Mouse (Mus musculus) neural tube, embryonic 11.5 days (tissue): Measurements from ENCODE around the gene Pltp. TPM values are rescaled to one million over a fixed set of nuclear protein-coding genes. Genes with fewer than 3 reads are reported as not detected.

Source experiments
- ATAC-seq: fragments of 200-750 bp; cut with Nextera tagmentation; 2 replicates; pipeline ENCODE4 v1.8.0; 2017; ENCODE audit warnings: moderate number of reproducible peaks, mild to moderate bottlenecking, moderate TSS enrichment, moderate library complexity; ENCODE audit not compliant: insufficient read depth, low FRiP score, low TSS enrichment
- DNase-seq: peaks from one replicate; pipeline ENCODE4 v3.0.0-alpha.2; 2015; ENCODE audit warnings: low spot score
- H3K27ac ChIP-seq: fragments of 300-500 bp; sonication (generic); 2 replicates; pipeline ENCODE4 v1.5.1; 2014; ENCODE audit warnings: low read depth, mild to moderate bottlenecking, low read length
- H3K27me3 ChIP-seq: fragments of 300-500 bp; sonication (generic); 2 replicates; pipeline ENCODE4 v1.6.1; 2014; ENCODE audit warnings: mild to moderate bottlenecking, low read length, mixed read lengths; ENCODE audit not compliant: control insufficient read depth, insufficient read depth
- H3K36me3 ChIP-seq: fragments of 300-500 bp; sonication (generic); 2 replicates; pipeline ENCODE4 v1.6.1; 2014; ENCODE audit warnings: mild to moderate bottlenecking, low read length, moderate library complexity, mixed read lengths; ENCODE audit not compliant: control insufficient read depth, insufficient read depth
- H3K4me1 ChIP-seq: fragments of 300-500 bp; sonication (generic); 2 replicates; pipeline ENCODE4 v1.6.1; 2014; ENCODE audit warnings: low read length, mixed read lengths; ENCODE audit not compliant: control insufficient read depth, insufficient read depth
- H3K4me2 ChIP-seq: fragments of 300-500 bp; sonication (generic); 2 replicates; pipeline ENCODE4 v1.6.1; 2014; ENCODE audit warnings: low read depth, mild to moderate bottlenecking, moderate library complexity
- H3K4me3 ChIP-seq: fragments of 300-500 bp; sonication (generic); 2 replicates; pipeline ENCODE4 v1.5.1; 2014; ENCODE audit warnings: low read depth, low read length
- H3K9ac ChIP-seq: fragments of 300-500 bp; sonication (generic); 2 replicates; pipeline ENCODE4 v1.6.1; 2014; ENCODE audit warnings: mild to moderate bottlenecking, low read length
- H3K9me3 ChIP-seq: fragments of 300-500 bp; sonication (generic); 2 replicates; pipeline ENCODE4 v1.6.1; 2016; ENCODE audit warnings: low read length; ENCODE audit not compliant: control insufficient read depth
- WGBS: fragments of 180-500 bp; shearing (Covaris S2); extraction: QIAGEN DNeasy Blood & Tissue Kit; methylation state at CpG from one replicate; pipeline ENCODE4 v1.1.7; 2014; 5-methylcytosine and 5-hydroxymethylcytosine counted together
- polyA plus RNA-seq: library from polyadenylated mRNA; unstranded; fragments of >200 nt; fragmentation: Nextera tagmentation; extraction: Ambion mirVana; gene quantifications from 2 replicates; pipeline ENCODE4 v1.2.1, GENCODE M21; 2014

Pltp gene
- polyA plus RNA-seq, 1 experiment from 2014 or later = 58.4 TPM

DNA sequence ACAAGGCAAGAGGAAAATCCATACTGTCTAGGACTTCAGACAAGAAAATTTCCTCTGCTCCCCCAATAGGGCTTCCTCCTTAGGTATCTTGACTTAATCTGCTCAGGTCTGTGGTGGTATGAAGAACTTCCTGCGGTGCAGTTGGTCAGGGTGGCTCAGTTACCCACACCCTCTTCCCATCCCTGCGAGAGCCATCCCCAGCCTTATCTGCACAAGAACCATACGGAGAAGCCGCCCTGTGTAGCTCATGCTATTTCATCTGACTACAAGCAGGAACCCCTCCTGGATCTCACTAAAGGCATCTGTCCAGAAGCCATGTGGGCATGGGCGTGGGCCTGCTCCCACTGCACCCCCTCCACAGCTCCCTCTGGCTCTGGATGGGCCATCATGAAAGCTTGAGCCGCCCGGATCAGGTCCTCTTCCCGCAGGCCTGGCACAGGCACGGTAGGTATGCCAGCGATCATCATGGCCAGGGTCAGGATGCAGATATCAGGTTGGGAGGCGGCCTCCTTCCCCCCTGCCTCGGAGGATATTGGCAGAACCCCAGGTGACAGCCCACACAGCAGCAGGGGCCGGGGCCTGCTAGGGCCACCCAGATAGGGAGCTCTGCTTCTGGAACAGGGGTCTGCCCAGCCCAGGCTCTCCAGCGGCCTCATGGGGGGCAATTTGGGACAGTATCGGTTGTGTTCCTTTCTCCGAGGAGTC, 30.2 kb downstream of the Pltp start:
- Histone ChIP-seq H3K27ac (no peak overlapping the region), H3K27me3 (no peaks in the 10 kb centered on the region), H3K9me3 (no peaks in the 10 kb centered on the region), H3K9ac (no peak overlapping the region), H3K36me3 (peaks cover 4% of the 10 kb centered on the region), H3K4me1 (peaks cover 2% of the 10 kb centered on the region; the same call in 1 of the 2 replicates), H3K4me2 (no peak overlapping the region), H3K4me3 (no peak overlapping the region)
- 90% methylated on average over 16 of the region's 16 CpGs for WGBS
- DNase-seq (no peak), ATAC-seq (no peak)

DNA sequence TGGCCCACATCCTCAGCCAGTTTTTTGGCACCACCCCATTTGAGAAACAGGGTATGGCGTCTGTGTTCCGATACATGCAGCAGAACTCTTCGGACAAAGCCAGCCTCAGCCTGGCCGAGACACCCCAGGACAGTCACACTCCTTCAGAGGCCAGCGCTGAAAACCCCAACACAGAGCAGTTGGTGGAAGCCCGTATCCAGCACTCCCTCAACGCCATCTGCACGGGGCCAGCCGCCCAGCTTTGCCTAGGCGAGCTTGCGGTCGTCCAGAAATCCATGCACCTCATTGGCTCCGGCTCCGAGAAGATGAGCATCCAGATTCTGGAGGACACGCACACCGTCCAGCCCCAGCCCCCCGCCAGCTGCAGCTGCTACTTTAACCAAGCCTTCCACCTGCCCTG, 32.0 kb downstream of the Pltp start:
- Histone ChIP-seq H3K4me2 (no peak overlapping the region), H3K4me1 (peaks cover 5% of the 10 kb centered on the region; the same call in 1 of the 2 replicates), H3K9me3 (no peaks in the 10 kb centered on the region), H3K27me3 (no peaks in the 10 kb centered on the region), H3K9ac (no peak overlapping the region), H3K36me3 (peaks cover 6% of the 10 kb centered on the region), H3K4me3 (no peak overlapping the region), H3K27ac (no peak overlapping the region)
- ATAC-seq (no peak), DNase-seq (no peak)
- WGBS = 95% methylated on average over 17 of the region's 17 CpGs

DNA sequence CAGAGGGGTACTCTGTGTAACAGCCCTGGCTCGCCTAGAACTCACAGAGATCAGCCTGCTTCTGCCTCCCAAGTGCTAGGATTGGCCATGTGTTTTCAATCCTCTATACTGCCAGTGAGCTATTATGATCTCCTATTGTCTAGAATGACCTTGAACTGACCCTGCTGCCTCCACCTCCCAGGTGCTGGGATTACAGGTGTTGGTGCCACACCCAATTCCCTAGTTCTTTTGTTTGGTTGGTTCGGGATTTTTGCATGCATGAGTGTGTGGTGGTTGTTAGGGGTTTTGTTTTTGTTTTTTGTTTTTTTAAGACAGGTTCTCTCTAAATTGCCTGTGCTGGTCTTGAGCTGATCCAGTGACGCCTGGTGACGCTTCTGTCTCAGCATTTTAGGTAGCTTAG, 33.5 kb downstream of the Pltp start:
- H3K4me2 ChIP-seq = peak overlapping the region; percentile 70; the same call in 1 of the 2 replicates
- peaks cover 6% of the 10 kb centered on the region for H3K36me3 ChIP-seq
- H3K4me3 ChIP-seq = no peak overlapping the region
- 86% methylated on average over 4 of the region's 4 CpGs for WGBS
- no peak for ATAC-seq
- no peak for DNase-seq
- no peaks in the 10 kb centered on the region for H3K9me3 ChIP-seq
- H3K27ac ChIP-seq = no peak overlapping the region
- peaks cover 5% of the 10 kb centered on the region; the same call in 1 of the 2 replicates for H3K4me1 ChIP-seq
- H3K9ac ChIP-seq = no peak overlapping the region
- H3K27me3 ChIP-seq = no peaks in the 10 kb centered on the region

DNA sequence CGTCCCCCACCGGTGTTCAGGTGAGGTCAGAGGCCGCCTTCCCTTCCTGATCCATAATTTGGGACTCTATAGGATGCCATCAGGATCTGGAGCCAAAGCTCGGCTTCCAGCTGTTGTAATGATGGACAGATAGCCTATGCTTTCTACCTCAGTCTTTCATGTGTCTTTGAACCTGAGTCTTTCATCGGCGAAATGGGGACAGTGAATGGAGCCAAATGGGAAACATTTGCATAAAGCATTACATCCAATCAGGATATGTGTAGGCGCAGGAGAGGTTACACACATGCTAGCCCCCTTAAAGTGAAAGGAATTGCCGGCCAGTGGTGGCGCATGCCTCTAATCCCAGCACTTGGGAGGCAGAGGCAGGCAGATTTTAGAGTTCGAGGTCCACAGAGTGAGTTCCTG, 34.3 kb downstream of the Pltp start:
- Histone ChIP-seq H3K4me3 (peak overlapping the region; percentile 74), H3K9ac (peak overlapping the region; percentile 70), H3K36me3 (peaks cover 6% of the 10 kb centered on the region), H3K4me2 (peak overlapping the region; percentile 70), H3K9me3 (no peaks in the 10 kb centered on the region), H3K4me1 (peaks cover 5% of the 10 kb centered on the region; the same call in 1 of the 2 replicates), H3K27ac (peak overlapping the region; percentile 70), H3K27me3 (no peaks in the 10 kb centered on the region)
- 3% methylated on average over 10 of the region's 10 CpGs for WGBS
- ATAC-seq = peak; percentile 64
- DNase-seq = no peak

- H3K27me3 ChIP-seq = no peaks in the 10 kb centered on the region
- H3K36me3 ChIP-seq = peaks cover 6% of the 10 kb centered on the region
- H3K9me3 ChIP-seq = no peaks in the 10 kb centered on the region
- peak within 1 kb of the TSS; percentile 70 for H3K27ac ChIP-seq
- peak within 1 kb of the TSS; percentile 70 for H3K4me2 ChIP-seq
- H3K9ac ChIP-seq = peak within 1 kb of the TSS; percentile 70
- peak within 1 kb of the TSS; percentile 74 for H3K4me3 ChIP-seq
- H3K4me1 ChIP-seq = peaks cover 5% of the 10 kb centered on the region; the same call in 1 of the 2 replicates
- ATAC-seq = peak; percentile 99
- DNase-seq = peak; percentile 99
- WGBS = 1% methylated on average over 32 of the region's 32 CpGs
Observed at GRCm38 (mm10) chr2:164822636-164823165, 34.8 kb downstream of the Pltp start, which contains the start of gene Zswim1. Zswim1 (plus strand) TSS chr2:164822686.

- ATAC-seq (no peak), DNase-seq (no peak)
- H3K27ac ChIP-seq = no peak overlapping the region
- WGBS = 88% methylated on average over 6 of the region's 6 CpGs
- no peak overlapping the region for H3K4me3 ChIP-seq
- H3K27me3 ChIP-seq = no peaks in the 10 kb centered on the region
- H3K4me1 ChIP-seq = peaks cover 5% of the 10 kb centered on the region; the same call in 1 of the 2 replicates
- no peak overlapping the region for H3K4me2 ChIP-seq
- H3K9ac ChIP-seq = no peak overlapping the region
- peaks cover 6% of the 10 kb centered on the region for H3K36me3 ChIP-seq
- H3K9me3 ChIP-seq = no peaks in the 10 kb centered on the region
Observed at GRCm38 (mm10) chr2:164821060-164821459, 36.5 kb downstream of the Pltp start.

- WGBS = 61% methylated on average over 5 of the region's 5 CpGs
- ATAC-seq (no peak), DNase-seq (peak; percentile 34)
- Histone ChIP-seq H3K36me3 (peaks cover 3% of the 10 kb centered on the region), H3K27ac (no peak overlapping the region), H3K4me3 (no peak overlapping the region), H3K9ac (no peak overlapping the region), H3K9me3 (no peaks in the 10 kb centered on the region), H3K27me3 (no peaks in the 10 kb centered on the region), H3K4me1 (peaks cover 5% of the 10 kb centered on the region; the same call in 1 of the 2 replicates), H3K4me2 (no peak overlapping the region)
Observed at GRCm38 (mm10) chr2:164817703-164818102, 39.8 kb downstream of the Pltp start.

GRCm38 (mm10) chr2:164817206-164817605, 40.3 kb downstream of the Pltp start:
- DNase-seq (no peak), ATAC-seq (no peak)
- Histone ChIP-seq H3K36me3 (peaks cover 3% of the 10 kb centered on the region), H3K4me3 (no peak overlapping the region), H3K4me1 (peaks cover 2% of the 10 kb centered on the region; the same call in 1 of the 2 replicates), H3K4me2 (no peak overlapping the region), H3K9me3 (no peaks in the 10 kb centered on the region), H3K27me3 (no peaks in the 10 kb centered on the region), H3K27ac (no peak overlapping the region), H3K9ac (no peak overlapping the region)
- WGBS = 88% methylated on average over 6 of the region's 6 CpGs

DNA sequence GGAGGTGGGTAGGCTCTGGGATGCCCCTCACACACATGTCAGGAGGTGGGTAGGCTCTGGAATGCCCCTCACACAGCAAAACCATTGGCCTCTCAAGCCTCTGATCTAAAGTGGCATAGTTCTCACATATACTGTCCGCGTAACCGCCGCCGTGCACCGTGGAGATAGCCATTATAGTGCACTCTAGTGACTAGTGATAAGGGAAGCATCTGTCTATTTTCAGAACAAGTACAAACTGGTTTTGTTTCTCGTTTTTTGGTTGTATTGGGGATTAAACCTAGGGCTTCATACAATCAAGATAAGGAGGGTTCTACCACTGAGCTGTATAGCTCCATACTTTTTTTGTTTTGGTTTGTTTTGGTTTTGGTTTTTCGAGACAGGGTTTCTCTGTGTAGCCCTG, 41.7 kb downstream of the Pltp start:
- 94% methylated on average over 8 of the region's 8 CpGs for WGBS
- no peak overlapping the region for H3K9ac ChIP-seq
- no peaks in the 10 kb centered on the region for H3K4me1 ChIP-seq
- H3K4me3 ChIP-seq = no peak overlapping the region
- H3K27me3 ChIP-seq = no peaks in the 10 kb centered on the region
- H3K9me3 ChIP-seq = no peaks in the 10 kb centered on the region
- no peak overlapping the region for H3K4me2 ChIP-seq
- ATAC-seq = no peak
- DNase-seq = no peak
- H3K27ac ChIP-seq = no peak overlapping the region
- peaks cover 3% of the 10 kb centered on the region for H3K36me3 ChIP-seq
